Mouse (Mus musculus) urinary bladder, postnatal 14 days (tissue): ENCODE data around the gene Gm3752.
"Not testable (repeated sequence)": the region's sequence is repeated elsewhere in the genome, so short reads cannot be mapped to it uniquely, and the experiment has no call there.

Experiments
- DNase-seq: peaks from one replicate; pipeline ENCODE4 v3.0.0; 2021; ENCODE audit warnings: low spot score

Gm3752 gene

DNA sequence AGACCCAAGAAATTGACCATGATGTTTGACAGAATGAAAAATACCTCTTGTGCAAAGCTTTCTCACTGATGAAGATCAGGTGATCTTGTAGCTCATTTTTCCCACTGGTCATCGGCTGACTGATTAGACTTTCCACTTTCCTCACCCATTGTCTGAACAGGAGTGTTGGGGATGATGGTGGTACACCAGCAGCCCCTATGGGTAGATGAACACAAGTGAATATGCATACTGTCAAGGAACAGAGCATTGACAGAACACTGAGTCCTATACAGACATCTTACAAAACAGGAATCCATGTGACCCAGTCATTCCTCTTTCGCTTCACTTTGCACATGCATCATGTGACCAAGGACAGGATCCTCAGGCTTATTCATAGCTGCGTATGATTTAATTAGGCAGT is at the start of gene Gm3752:
Gm3752 (minus strand) TSS at position 101 of the 400 bp plus-strand sequence.
- not testable (repeated sequence) for DNase-seq

DNA sequence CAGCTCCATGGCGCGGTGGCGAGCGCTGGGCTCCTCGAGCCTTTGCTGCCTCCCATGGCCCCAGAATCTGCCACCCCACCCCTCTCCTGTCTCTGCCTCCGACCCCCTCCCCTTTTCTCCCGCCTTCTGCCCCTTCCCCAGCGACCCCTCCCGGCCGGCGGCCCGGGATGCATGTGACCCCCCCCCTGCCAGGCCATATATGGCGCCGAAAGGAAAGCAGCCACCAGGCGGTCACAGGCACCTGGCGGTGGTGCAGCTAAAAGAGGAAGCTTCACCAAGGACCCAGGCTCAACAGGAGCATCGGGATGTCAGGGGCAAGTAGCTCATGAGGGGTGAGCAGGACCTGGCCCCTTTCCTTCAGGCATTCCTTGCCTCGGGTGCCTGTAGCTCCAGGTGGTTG is 5.2 kb upstream of the Gm3752 start:
- DNase-seq: not testable (repeated sequence)

- not testable (repeated sequence) for DNase-seq
These were observed 32.7 kb downstream of the Gm3752 start, which contains the start of gene Gm3755 for GRCm38 (mm10) chr14:7450817-7451216. Gene Gm3755 (minus strand): TSS chr14:7450917.

DNA sequence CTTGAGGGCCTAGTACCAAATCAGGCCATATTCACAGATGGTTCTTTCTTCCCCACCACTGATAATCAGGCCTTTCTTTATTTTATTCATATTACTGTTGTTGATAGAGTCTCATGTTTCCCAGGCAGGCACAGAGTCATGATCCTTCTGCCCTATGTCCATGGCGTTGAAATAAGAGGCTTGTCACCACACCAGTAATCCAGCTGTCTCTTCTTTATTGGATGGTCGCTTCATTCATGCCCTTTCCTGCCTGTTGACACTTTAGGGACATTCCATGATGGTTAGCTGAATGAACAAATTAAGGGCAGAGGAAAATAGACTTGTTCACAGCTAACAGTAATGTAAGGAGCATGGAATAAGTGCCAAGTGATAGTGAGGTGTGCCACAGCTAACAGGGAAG is 61.1 kb downstream of the Gm3752 start:
- not testable (repeated sequence) for DNase-seq
